Mouse (Mus musculus) brown adipose tissue, adult 24 weeks (tissue): ENCODE data around the gene Entpd7. TPM values are rescaled to one million over a fixed set of nuclear protein-coding genes. Genes with fewer than 3 reads are reported as not detected.

Experiments
- H3K27ac ChIP-seq: fragments of 200-500 bp; replicated peaks from 2 replicates; pipeline ENCODE4 v1.5.1; 2012; ENCODE audit warnings: low read depth, mild to moderate bottlenecking, low read length
- H3K4me1 ChIP-seq: fragments of 200-500 bp; 2 replicates; pipeline ENCODE4 v1.6.1; 2012; ENCODE audit warnings: low read length, mixed read lengths; ENCODE audit not compliant: control insufficient read depth, insufficient read depth, insufficient read length
- H3K4me3 ChIP-seq: fragments of 200-500 bp; 2 replicates; pipeline ENCODE4 v1.5.1; 2012; ENCODE audit warnings: low read depth, mild to moderate bottlenecking, low read length, moderate library complexity; ENCODE audit not compliant: insufficient read depth
- polyA plus RNA-seq: library from polyadenylated mRNA; stranded (reverse); fragments of >200 nt; gene quantifications from 2 replicates; pipeline ENCODE4 v1.2.4, GENCODE M21; 2012; ENCODE audit not compliant: missing spikeins, insufficient read depth, insufficient read length

Entpd7 gene
- polyA plus RNA-seq, 1 experiment: 2.0 TPM

GRCm38 (mm10) chr19:43666661-43667429 lies 22.6 kb upstream of the Entpd7 start:
- H3K4me1 ChIP-seq: peaks cover 13% of the 10 kb centered on the region
- H3K27ac ChIP-seq: no peak overlapping the region; the same call in 1 of the 2 replicates
- H3K4me3 ChIP-seq: no peak overlapping the region

GRCm38 (mm10) chr19:43667430-43667809 lies 22.1 kb upstream of the Entpd7 start:
- Histone ChIP-seq H3K27ac (no peak overlapping the region), H3K4me3 (no peak overlapping the region), H3K4me1 (peaks cover 13% of the 10 kb centered on the region)

DNA sequence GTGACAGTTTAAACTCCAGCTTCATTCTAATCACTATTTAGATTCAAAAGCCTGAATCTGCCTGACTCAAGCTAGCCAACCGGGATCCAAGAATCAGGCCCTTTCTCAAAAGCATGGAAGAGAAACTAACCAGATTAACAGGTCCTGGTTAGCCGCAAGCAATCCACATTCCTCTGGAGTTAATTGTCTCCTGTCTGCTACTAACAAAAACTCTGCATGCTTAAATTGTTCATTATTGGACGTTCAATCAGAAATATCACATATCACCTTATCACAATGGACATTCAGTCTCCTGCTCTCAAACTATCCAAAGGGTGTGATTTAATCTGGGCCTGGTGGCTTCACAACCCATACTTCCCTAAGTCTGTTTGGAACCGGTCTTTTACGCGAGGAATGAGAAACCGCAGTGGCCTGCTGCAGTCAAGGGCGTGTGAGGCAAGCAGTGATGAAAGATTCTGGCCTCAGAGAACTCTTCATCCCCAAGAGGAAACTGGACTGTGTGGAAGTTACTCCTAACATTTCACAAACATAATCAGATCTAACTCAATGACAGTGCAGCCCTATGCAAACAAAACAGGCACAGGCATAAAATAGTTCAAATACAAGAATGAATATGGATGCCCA lies 20.2 kb upstream of the Entpd7 start:
- Histone ChIP-seq H3K27ac (no peak overlapping the region; the same call in 1 of the 2 replicates), H3K4me1 (peaks cover 17% of the 10 kb centered on the region), H3K4me3 (no peak overlapping the region)

DNA sequence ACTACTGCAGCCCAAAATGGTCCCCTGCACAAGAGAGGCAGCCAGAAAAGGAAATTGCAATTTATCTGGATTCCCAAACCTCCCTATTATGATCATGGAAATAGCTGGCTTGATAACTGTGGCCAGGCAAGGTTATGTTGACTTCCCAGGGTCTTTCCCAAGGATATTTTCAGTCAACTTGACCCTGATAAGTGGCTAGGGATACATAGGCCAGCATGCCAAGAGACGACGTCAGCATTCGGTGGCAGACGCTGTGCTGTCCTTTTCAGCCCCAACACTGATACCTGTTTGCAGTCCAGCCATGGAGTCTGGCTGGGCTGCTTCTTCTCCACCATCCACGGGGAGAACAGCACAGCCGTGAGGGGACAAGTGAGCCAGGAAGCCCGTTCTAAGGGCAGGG lies 18.4 kb upstream of the Entpd7 start:
- peak overlapping the region; percentile 7; the same call in 1 of the 2 replicates for H3K27ac ChIP-seq
- H3K4me3 ChIP-seq: no peak overlapping the region
- peaks cover 17% of the 10 kb centered on the region for H3K4me1 ChIP-seq

GRCm38 (mm10) chr19:43673513-43674315 lies 15.8 kb upstream of the Entpd7 start:
- peak overlapping the region; percentile 38; the same call in 1 of the 2 replicates for H3K27ac ChIP-seq
- H3K4me3 ChIP-seq: peak overlapping the region; percentile 98
- H3K4me1 ChIP-seq: peaks cover 17% of the 10 kb centered on the region

DNA sequence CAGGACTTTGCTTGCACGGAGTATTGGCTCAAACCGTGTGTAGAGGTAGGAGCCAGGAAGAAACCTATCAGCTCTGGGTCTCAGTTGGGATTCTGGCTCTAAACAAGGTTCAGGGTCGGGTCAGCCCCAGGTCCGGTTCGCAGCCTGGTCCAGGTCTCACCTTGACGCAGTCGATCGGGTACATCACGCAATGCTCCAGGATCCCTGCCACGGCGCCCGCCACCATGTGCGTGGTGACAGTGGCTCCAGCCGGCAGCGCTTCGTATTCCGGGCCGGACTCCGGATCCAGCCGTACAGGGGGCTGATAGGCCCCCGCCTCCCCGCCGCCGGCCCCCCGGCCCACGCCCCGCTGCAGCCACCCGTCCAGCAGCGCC lies 15.2 kb upstream of the Entpd7 start:
- Histone ChIP-seq H3K4me1 (peaks cover 14% of the 10 kb centered on the region), H3K27ac (0 out of 2 replicates have a peak overlapping the region, but pooled peaks have one; percentile 38), H3K4me3 (peak overlapping the region; percentile 98)

- Histone ChIP-seq H3K4me1 (peaks cover 11% of the 10 kb centered on the region), H3K27ac (peak within 1 kb of the TSS; percentile 57), H3K4me3 (peak within 1 kb of the TSS; percentile 98)
Observed at GRCm38 (mm10) chr19:43674730-43675524, 14.5 kb upstream of the Entpd7 start, which contains the start of gene Slc25a28. Slc25a28 (minus strand) TSS chr19:43674881.

DNA sequence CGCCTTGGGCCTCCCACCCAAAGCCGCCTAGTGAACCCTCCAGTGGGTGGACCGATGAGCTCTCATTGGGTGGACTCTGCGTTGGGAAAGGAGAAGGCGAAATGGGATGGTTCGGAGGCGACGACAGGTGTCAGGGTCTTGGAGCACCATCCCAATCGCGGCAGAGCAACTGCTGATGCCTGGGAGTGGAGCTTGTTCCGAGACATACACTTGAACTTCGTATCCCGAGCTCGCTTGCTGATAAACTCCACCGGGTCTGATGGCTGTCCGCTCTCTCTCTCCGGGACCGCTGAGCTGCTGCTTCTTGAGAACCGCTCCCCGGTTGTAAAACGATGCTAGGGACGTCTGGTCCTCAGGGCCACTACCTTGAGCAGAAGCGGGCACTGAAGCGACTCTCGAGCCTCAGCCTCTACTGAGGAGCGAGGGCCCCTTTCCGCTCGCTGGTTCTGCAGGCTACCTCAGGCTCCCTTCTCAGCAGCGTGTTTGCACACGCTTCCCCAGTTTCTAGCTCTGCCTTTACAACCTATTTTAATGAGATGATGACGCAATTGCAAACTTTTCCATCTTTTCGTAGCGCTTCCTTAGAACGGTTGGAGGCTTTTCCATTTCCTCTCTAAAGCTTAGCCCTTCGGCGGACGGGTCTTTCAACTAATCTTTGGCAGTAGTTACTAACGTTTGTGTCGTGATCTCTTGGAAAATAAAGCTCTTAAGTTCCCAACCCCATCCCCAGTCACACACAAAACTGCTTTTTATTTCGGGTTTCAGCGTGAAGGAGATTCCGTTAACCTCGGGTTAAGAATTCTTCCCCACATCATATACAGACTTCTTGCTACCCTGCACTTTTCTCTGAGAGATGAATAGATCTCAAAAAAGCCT lies 13.7 kb upstream of the Entpd7 start:
- peaks cover 9% of the 10 kb centered on the region; the same call in 1 of the 2 replicates for H3K4me1 ChIP-seq
- peak overlapping the region; percentile 70 for H3K4me3 ChIP-seq

DNA sequence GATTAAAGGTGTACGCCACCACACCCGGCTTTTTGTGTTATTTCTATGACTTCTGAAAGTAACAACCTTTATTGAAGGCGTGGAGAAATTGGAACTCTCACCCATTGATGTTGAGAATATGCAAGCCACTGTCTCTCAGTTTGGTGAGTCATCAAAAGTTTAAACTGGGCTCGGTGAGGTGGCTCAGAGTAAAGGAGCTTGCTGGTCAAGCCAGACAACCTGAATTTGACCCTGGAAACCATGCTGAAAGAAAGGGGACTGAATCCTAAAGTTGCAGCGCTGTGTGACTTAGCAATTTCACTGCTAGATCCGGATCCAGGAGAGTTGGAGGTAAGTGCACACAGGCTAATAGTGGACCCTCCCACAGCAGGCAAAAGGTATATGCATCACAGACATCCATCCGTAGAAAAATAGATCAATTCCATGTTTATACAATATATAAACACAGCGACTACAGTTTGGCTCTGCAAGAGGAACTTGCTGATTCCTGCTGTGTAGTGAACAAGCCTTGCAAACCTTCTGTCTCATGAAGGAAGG lies 10.9 kb upstream of the Entpd7 start:
- no peaks in the 10 kb centered on the region for H3K4me1 ChIP-seq
- no peak overlapping the region for H3K27ac ChIP-seq
- H3K4me3 ChIP-seq: no peak overlapping the region

More for the DNA sequence above, 13.7 kb upstream of the Entpd7 start:
- peak overlapping the region; percentile 57 for H3K27ac ChIP-seq

GRCm38 (mm10) chr19:43679474-43679981 lies 9.9 kb upstream of the Entpd7 start:
- Histone ChIP-seq H3K27ac (0 out of 2 replicates have a peak overlapping the region, but pooled peaks have one; percentile 21), H3K4me3 (no peak overlapping the region), H3K4me1 (no peaks in the 10 kb centered on the region)

DNA sequence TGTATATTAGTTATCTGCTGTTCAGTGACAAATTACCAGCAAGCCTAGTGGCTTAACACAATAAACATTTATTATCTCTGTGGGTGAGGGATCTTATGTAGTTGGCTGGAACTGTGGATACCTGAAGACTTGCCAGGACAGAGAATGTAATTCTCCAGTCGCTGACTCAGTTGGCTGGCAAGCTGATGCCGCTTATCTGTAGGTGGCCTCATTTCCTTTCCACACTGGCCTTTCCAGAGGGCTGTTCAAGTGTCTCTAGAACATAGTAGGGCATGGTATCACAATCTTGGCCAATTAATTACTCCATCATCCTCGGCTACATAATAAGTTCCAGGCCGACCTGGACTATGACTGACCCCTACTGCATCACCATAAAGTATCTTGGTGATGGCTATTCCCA lies 7.9 kb upstream of the Entpd7 start:
- H3K4me1 ChIP-seq: no peaks in the 10 kb centered on the region
- H3K4me3 ChIP-seq: no peak overlapping the region
- no peak overlapping the region for H3K27ac ChIP-seq

DNA sequence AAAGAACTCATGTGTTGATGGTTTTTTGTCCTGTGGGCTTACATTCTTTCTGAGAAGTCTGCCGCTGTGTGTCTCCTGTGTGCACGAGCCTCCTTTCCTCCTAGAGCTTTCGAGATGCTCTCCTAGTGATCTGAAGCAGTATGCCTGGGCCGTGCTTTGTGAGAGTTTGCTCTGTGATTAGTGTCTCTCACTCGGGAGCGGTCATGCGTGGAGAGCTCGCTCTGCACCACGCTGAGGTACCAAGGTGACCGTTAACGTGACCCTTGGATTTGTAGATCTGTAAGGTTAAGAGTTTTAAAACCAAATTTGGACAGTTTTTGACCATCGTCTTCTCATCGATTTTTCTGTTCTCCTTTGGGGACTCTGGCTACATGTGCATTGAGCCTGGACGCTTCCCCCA lies 3.3 kb downstream of the Entpd7 start:
- H3K27ac ChIP-seq: no peak overlapping the region
- H3K4me3 ChIP-seq: no peak overlapping the region
- no peaks in the 10 kb centered on the region for H3K4me1 ChIP-seq

- H3K4me1 ChIP-seq: no peaks in the 10 kb centered on the region
- no peak overlapping the region for H3K27ac ChIP-seq
- no peak overlapping the region for H3K4me3 ChIP-seq
Observed at GRCm38 (mm10) chr19:43695514-43695964, 6.1 kb downstream of the Entpd7 start.
